ENCODE assay signal across 8 mouse cellular contexts in genomic region chr17:35058911-35059892, GRCm38 (mm10). TPM values are rescaled to one million over a fixed set of nuclear protein-coding genes. Genes with fewer than 3 reads are reported as not detected.
DNase-seq lines count a peak whose midpoint lies in the region; ATAC-seq and TF ChIP-seq lines count a peak whose summit lies in the region.

Gene Ddah2, plus strand, starts transcription at chr17:35059035.

- DNase-seq in 416B (ENCODE audit: low read depth), result peak; percentile 40
- peak; percentile 85 to 92 for DNase-seq in adrenal gland, postnatal 36 days
- peak; percentile 90 for DNase-seq in heart, adult 8-10 months (ENCODE audit: low spot score)
- DNase-seq in kidney, adult 8-10 months, result peak; percentile 81 to 88
- no peak for DNase-seq in liver, adult 2 months (ENCODE audit: extremely low read depth, low read depth, low spot score)
- peak; percentile 88 to 95 for DNase-seq in spleen, postnatal 4 days (ENCODE audit: low spot score in 2 of 2)

- peak; percentile 93 for ATAC-seq in embryonic facial prominence, embryonic 15.5 days (ENCODE audit: insufficient number of reproducible peaks, low FRiP score, low TSS enrichment, low read depth)

- peak within 1 kb of the TSS; percentile 74 for H3K4me3 ChIP-seq in embryonic facial prominence, embryonic 15.5 days (replicated peaks)
- H3K4me3 ChIP-seq in liver, adult 2 months (ENCODE audit: insufficient read depth, low read depth, low read length), result peak within 1 kb of the TSS; percentile 62
- H3K4me3 ChIP-seq in myocyte, result peak within 1 kb of the TSS; percentile 65

- 0 out of 2 replicates have a peak, but pooled peaks have one; percentile 20 for TF ChIP-seq POLR2A in liver, adult 2 months (IDR thresholded peaks at IDR 0.05; ENCODE audit: extremely low read depth, insufficient read depth, low read length)
- TF ChIP-seq POLR2A in myocyte (IDR thresholded peaks at IDR 0.05; ENCODE audit: insufficient read length, low read depth), result peak; percentile 82

- peak; percentile 81 for TF ChIP-seq CTCF in liver, adult 2 months (IDR thresholded peaks at IDR 0.05; ENCODE audit: low read depth, low read length)

- H3ac ChIP-seq in myocyte (ENCODE audit: control insufficient read depth, insufficient read length), result peak within 1 kb of the TSS; percentile 11

- 0% methylated on average over 57 of the region's 57 CpGs for WGBS in embryonic facial prominence, embryonic 15.5 days
- WGBS in liver, adult 2 months, result 3% methylated on average over 57 of the region's 57 CpGs

- H3K27me3 ChIP-seq in embryonic facial prominence, embryonic 15.5 days, result 0 out of 2 replicates have a peak, but pooled peaks cover 6% of the 10 kb centered on the region
- no peaks in the 10 kb centered on the region for H3K27me3 ChIP-seq in liver, adult 2 months (ENCODE audit: control insufficient read depth, insufficient read depth, low read length)
- no peaks in the 10 kb centered on the region for H3K27me3 ChIP-seq in myocyte (ENCODE audit: control insufficient read depth, insufficient read depth, insufficient read length)

- H3K9ac ChIP-seq in embryonic facial prominence, embryonic 15.5 days, result peak within 1 kb of the TSS; percentile 81
- peak within 1 kb of the TSS; percentile 62 for H3K9ac ChIP-seq in liver, adult 2 months (ENCODE audit: low read depth, low read length)

- no peaks in the 10 kb centered on the region for H3K79me2 ChIP-seq in liver, adult 2 months (ENCODE audit: control insufficient read depth, insufficient read depth, low read length)
- H3K79me2 ChIP-seq in myocyte (ENCODE audit: control insufficient read depth, insufficient read depth), result peaks cover 11% of the 10 kb centered on the region

- peak within 1 kb of the TSS; percentile 79 for H3K4me2 ChIP-seq in embryonic facial prominence, embryonic 15.5 days (replicated peaks)
- peak within 1 kb of the TSS; percentile 72 for H3K4me2 ChIP-seq in myocyte (ENCODE audit: low read depth)

- peaks cover 31% of the 10 kb centered on the region for H3K4me1 ChIP-seq in embryonic facial prominence, embryonic 15.5 days
- peaks cover 3% of the 10 kb centered on the region; the same call in 1 of the 2 replicates for H3K4me1 ChIP-seq in liver, adult 2 months (ENCODE audit: control insufficient read depth, insufficient read depth, low read length)

- H3K9me3 ChIP-seq in embryonic facial prominence, embryonic 15.5 days (replicated peaks), result no peaks in the 10 kb centered on the region

- H3K27ac ChIP-seq in embryonic facial prominence, embryonic 15.5 days (replicated peaks), result peak within 1 kb of the TSS; percentile 95
- peak within 1 kb of the TSS; percentile 51 for H3K27ac ChIP-seq in liver, adult 2 months (replicated peaks; ENCODE audit: insufficient read depth, low read depth, low read length)

- H3K36me3 ChIP-seq in embryonic facial prominence, embryonic 15.5 days, result peaks cover 54% of the 10 kb centered on the region
- peaks cover 7% of the 10 kb centered on the region; the same call in 1 of the 2 replicates for H3K36me3 ChIP-seq in liver, adult 2 months (ENCODE audit: control insufficient read depth, insufficient read depth, low read length)
- peaks cover 27% of the 10 kb centered on the region for H3K36me3 ChIP-seq in myocyte (ENCODE audit: control insufficient read depth, insufficient read depth)

TF ChIP-seq in myocyte, 11 proteins besides CTCF, POLR2A, EP300 and RAD21:
- TF ChIP-seq REST (IDR thresholded peaks at IDR 0.05; ENCODE audit: insufficient read depth, insufficient read length) (no peak), POLR2AphosphoS2 (IDR thresholded peaks at IDR 0.05; ENCODE audit: insufficient read length, low read depth) (peak; percentile 99), USF1 (IDR thresholded peaks at IDR 0.05; ENCODE audit: low read depth) (no peak), MYOD1 (IDR thresholded peaks at IDR 0.05; ENCODE audit: control insufficient read depth in 1 of 3, insufficient read length in 2 of 3, low read depth in 2 of 3) (peak in 2 of 3 experiments; percentile 71 to 86), MYOG (IDR thresholded peaks at IDR 0.05; ENCODE audit: control insufficient read depth in 1 of 3, insufficient read depth in 1 of 3, insufficient read length in 2 of 3, low read depth in 2 of 3) (peak in 2 of 3 experiments; percentile 74 to 87)

RNA-seq across cellular contexts. Expression of gene Ddah2, which starts in this region (rescaled TPM):
- 10 to 100 TPM; 16.1 to 18.2 TPM for total RNA-seq in adrenal gland, postnatal 36 days (2021)
- polyA plus RNA-seq in embryonic facial prominence, embryonic 15.5 days (2015; fragmentation: Nextera tagmentation; extraction: Ambion mirVana), result 319 and 347 TPM in 2 replicates
- 10 to 100 TPM; 13.5 to 22.7 (median 21.5) TPM for total RNA-seq in heart, adult 8-10 months (2022)
- 3.0 and 3.6 TPM in 2 replicates for total RNA-seq in liver, adult 2 months (2014; rRNA removed)
- polyA plus RNA-seq in liver, adult 2 months (2012; rRNA removed), result 3.8 and 3.9 TPM in 2 replicates
- polyA plus RNA-seq in myocyte (2012; fragmentation: generic; extraction: Trizol), result 101 TPM

Comparison
In these comparisons a context has a peak if more than half of its experiments do, and no peak if none do; other contexts are left out.
1. RNA of gene Ddah2 (polyA plus RNA-seq): 319 to 347 TPM in embryonic facial prominence, embryonic 15.5 days and 101 TPM in myocyte (single experiment); 3.8 to 3.9 TPM in liver, adult 2 months; every median in the first group is over 10 times any median in the second.
2. Peak in every context shown above with its lines, with median percentiles within 50 percentile points of each other: H3K4me3 ChIP-seq.